Mouse (Mus musculus): Measurements from ENCODE around the gene Fbxl21.

DNA sequence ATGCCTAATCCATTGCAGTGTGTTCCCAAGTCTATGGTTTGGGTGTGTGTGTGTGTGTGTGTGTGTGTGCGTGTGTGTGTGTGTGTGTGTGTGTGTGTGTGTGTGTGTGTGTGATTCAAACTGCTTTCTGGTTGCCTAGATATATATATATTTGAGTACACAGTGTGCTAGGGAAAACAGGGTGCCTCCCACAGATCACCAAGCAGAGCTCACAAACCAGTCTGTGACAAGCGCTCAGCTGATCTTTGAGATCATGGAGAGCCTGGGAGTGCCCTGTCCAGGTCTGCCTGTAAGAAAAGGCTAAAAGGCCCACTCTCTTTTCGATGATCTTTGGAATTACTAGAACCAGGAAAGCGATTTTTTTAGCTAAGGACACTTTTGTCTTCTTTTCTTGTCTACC is 52.8 kb downstream of the Fbxl21 start:
- TF ChIP-seq POLR2A (IDR thresholded peaks at IDR 0.05; ENCODE audit: borderline replicate concordance, insufficient read depth, low read length) (no peak), CTCF (IDR thresholded peaks at IDR 0.05; ENCODE audit: borderline replicate concordance, insufficient read depth, low read depth, low read length) (no peak)

All from cerebellum, adult 2 months (tissue).